Mouse (Mus musculus): ENCODE results near the gene Akt3.

DNA sequence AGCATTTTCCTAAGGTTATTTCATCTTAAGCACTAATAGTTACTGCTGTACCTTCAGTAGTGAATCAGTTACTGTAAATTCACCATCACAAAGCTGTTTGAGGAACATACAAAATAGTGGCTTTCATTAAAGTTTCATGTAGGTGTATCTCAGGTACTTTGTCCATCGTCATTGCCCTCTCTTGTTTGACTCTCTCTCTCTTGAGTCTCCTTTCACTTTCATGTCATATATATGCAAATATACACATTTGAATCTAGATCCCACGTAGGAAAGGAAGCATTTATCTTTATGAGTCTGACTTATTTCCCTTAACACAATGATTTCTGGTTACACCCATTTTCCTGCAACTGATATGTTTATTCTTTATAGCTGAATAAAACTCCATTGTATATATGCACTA, 4.9 kb upstream of the Akt3 start:
- TF ChIP-seq CTCF (IDR thresholded peaks at IDR 0.05; ENCODE audit: extremely low read depth, insufficient read length, insufficient replicate concordance, low read depth, low read length) (no peak), POLR2A (IDR thresholded peaks at IDR 0.05; ENCODE audit: low read depth, low read length) (no peak)
